Mouse (Mus musculus): ENCODE measurements around the gene Eml6. TPM values are rescaled to one million over a fixed set of nuclear protein-coding genes. Genes with fewer than 3 reads are reported as not detected.
A peak's percentile ranks its signal among the peaks of the same experiment; 100 is the strongest.

Gene Eml6
- total and polyA plus RNA-seq, 2 experiments from 2014 or later, result 2.7 to 24.2 TPM

- 83% methylated on average over 3 of the region's 3 CpGs for WGBS
- Histone ChIP-seq H3K9me3 (ENCODE audit: low read length) (no peaks in the 10 kb centered on the region), H3K36me3 (ENCODE audit: insufficient read depth) (no peaks in the 10 kb centered on the region), H3K4me3 (ENCODE audit: low read depth, low read length) (no peak overlapping the region), H3K4me1 (ENCODE audit: insufficient read depth) (no peaks in the 10 kb centered on the region), H3K9ac (no peak overlapping the region), H3K4me2 (ENCODE audit: low read depth) (no peak overlapping the region), H3K27me3 (ENCODE audit: insufficient read depth, low read length) (no peaks in the 10 kb centered on the region), H3K27ac (ENCODE audit: low read depth, low read length) (no peak overlapping the region)
- no peak for ATAC-seq
- no peak for TF ChIP-seq CTCF (IDR thresholded peaks at IDR 0.05; ENCODE audit: low read depth)
- no peak for DNase-seq
These were observed 81.2 kb downstream of the Eml6 start for GRCm38 (mm10) chr11:29944661-29945060.

- peak; percentile 71 for DNase-seq
- no peak overlapping the region for H3K4me2 ChIP-seq (ENCODE audit: low read depth)
- no peaks in the 10 kb centered on the region for H3K27me3 ChIP-seq (ENCODE audit: insufficient read depth, low read length)
- H3K27ac ChIP-seq (ENCODE audit: low read depth, low read length), result no peak overlapping the region
- no peak for TF ChIP-seq CTCF (IDR thresholded peaks at IDR 0.05; ENCODE audit: low read depth)
- peak; percentile 94 for ATAC-seq
- H3K4me1 ChIP-seq (ENCODE audit: insufficient read depth), result no peaks in the 10 kb centered on the region
- H3K9me3 ChIP-seq (ENCODE audit: low read length), result no peaks in the 10 kb centered on the region
- no peak overlapping the region for H3K4me3 ChIP-seq (ENCODE audit: low read depth, low read length)
- no peaks in the 10 kb centered on the region for H3K36me3 ChIP-seq (ENCODE audit: insufficient read depth)
- H3K9ac ChIP-seq, result no peak overlapping the region
- WGBS, result 13% methylated on average over 2 of the region's 2 CpGs
These were observed 101.5 kb downstream of the Eml6 start for GRCm38 (mm10) chr11:29924332-29924731.

GRCm38 (mm10) chr11:29923851-29924250 is 102.0 kb downstream of the Eml6 start:
- ATAC-seq (no peak), DNase-seq (no peak)
- WGBS, result 90% methylated on average over 1 of the region's 1 CpGs
- no peak overlapping the region for H3K9ac ChIP-seq
- no peaks in the 10 kb centered on the region for H3K36me3 ChIP-seq (ENCODE audit: insufficient read depth)
- no peaks in the 10 kb centered on the region for H3K9me3 ChIP-seq (ENCODE audit: low read length)
- H3K27ac ChIP-seq (ENCODE audit: low read depth, low read length), result no peak overlapping the region
- no peak for TF ChIP-seq CTCF (IDR thresholded peaks at IDR 0.05; ENCODE audit: low read depth)
- H3K4me2 ChIP-seq (ENCODE audit: low read depth), result no peak overlapping the region
- H3K4me3 ChIP-seq (ENCODE audit: low read depth, low read length), result no peak overlapping the region
- H3K27me3 ChIP-seq (ENCODE audit: insufficient read depth, low read length), result no peaks in the 10 kb centered on the region
- no peaks in the 10 kb centered on the region for H3K4me1 ChIP-seq (ENCODE audit: insufficient read depth)

GRCm38 (mm10) chr11:29913180-29913579 is 112.7 kb downstream of the Eml6 start:
- H3K4me3 ChIP-seq (ENCODE audit: low read depth, low read length), result no peak overlapping the region
- no peaks in the 10 kb centered on the region for H3K36me3 ChIP-seq (ENCODE audit: insufficient read depth)
- no peaks in the 10 kb centered on the region for H3K4me1 ChIP-seq (ENCODE audit: insufficient read depth)
- no peak overlapping the region for H3K9ac ChIP-seq
- no peak overlapping the region for H3K4me2 ChIP-seq (ENCODE audit: low read depth)
- no peak for DNase-seq
- no peaks in the 10 kb centered on the region for H3K9me3 ChIP-seq (ENCODE audit: low read length)
- no peaks in the 10 kb centered on the region for H3K27me3 ChIP-seq (ENCODE audit: insufficient read depth, low read length)
- TF ChIP-seq CTCF (IDR thresholded peaks at IDR 0.05; ENCODE audit: low read depth), result no peak
- WGBS, result 79% methylated on average over 4 of the region's 4 CpGs
- H3K27ac ChIP-seq (ENCODE audit: low read depth, low read length), result no peak overlapping the region
- ATAC-seq, result no peak

- ATAC-seq (peak; percentile 61), DNase-seq (no peak)
- H3K36me3 ChIP-seq (ENCODE audit: insufficient read depth), result no peaks in the 10 kb centered on the region
- no peaks in the 10 kb centered on the region for H3K4me1 ChIP-seq (ENCODE audit: insufficient read depth)
- no peak overlapping the region for H3K4me3 ChIP-seq (ENCODE audit: low read depth, low read length)
- no peak for TF ChIP-seq CTCF (IDR thresholded peaks at IDR 0.05; ENCODE audit: low read depth)
- no peak overlapping the region for H3K9ac ChIP-seq
- no peaks in the 10 kb centered on the region for H3K27me3 ChIP-seq (ENCODE audit: insufficient read depth, low read length)
- H3K4me2 ChIP-seq (ENCODE audit: low read depth), result no peak overlapping the region
- H3K27ac ChIP-seq (ENCODE audit: low read depth, low read length), result no peak overlapping the region
- no peaks in the 10 kb centered on the region for H3K9me3 ChIP-seq (ENCODE audit: low read length)
These were observed 116.5 kb downstream of the Eml6 start for GRCm38 (mm10) chr11:29909330-29909729.

GRCm38 (mm10) chr11:29885160-29885559 is 140.7 kb downstream of the Eml6 start:
- no peak overlapping the region for H3K4me3 ChIP-seq (ENCODE audit: low read depth, low read length)
- no peaks in the 10 kb centered on the region for H3K4me1 ChIP-seq (ENCODE audit: insufficient read depth)
- no peak overlapping the region for H3K27ac ChIP-seq (ENCODE audit: low read depth, low read length)
- H3K4me2 ChIP-seq (ENCODE audit: low read depth), result no peak overlapping the region
- ATAC-seq (peak; percentile 92), DNase-seq (peak; percentile 86)
- 0% methylated on average over 1 of the region's 1 CpGs for WGBS
- no peaks in the 10 kb centered on the region for H3K36me3 ChIP-seq (ENCODE audit: insufficient read depth)
- H3K9me3 ChIP-seq (ENCODE audit: low read length), result no peaks in the 10 kb centered on the region
- H3K9ac ChIP-seq, result no peak overlapping the region
- H3K27me3 ChIP-seq (ENCODE audit: insufficient read depth, low read length), result no peaks in the 10 kb centered on the region
- peak; percentile 85 for TF ChIP-seq CTCF (IDR thresholded peaks at IDR 0.05; ENCODE audit: low read depth)

- 75% methylated on average over 1 of the region's 1 CpGs for WGBS
These were observed 141.5 kb downstream of the Eml6 start for GRCm38 (mm10) chr11:29884355-29884754.

GRCm38 (mm10) chr11:29883024-29883423 is 142.8 kb downstream of the Eml6 start:
- H3K4me3 ChIP-seq (ENCODE audit: low read depth, low read length), result no peak overlapping the region
- ATAC-seq, result no peak
- H3K27me3 ChIP-seq (ENCODE audit: insufficient read depth, low read length), result no peaks in the 10 kb centered on the region
- H3K4me1 ChIP-seq (ENCODE audit: insufficient read depth), result no peaks in the 10 kb centered on the region
- no peak for DNase-seq
- 42% methylated on average over 4 of the region's 4 CpGs for WGBS
- TF ChIP-seq CTCF (IDR thresholded peaks at IDR 0.05; ENCODE audit: low read depth), result no peak
- no peak overlapping the region for H3K27ac ChIP-seq (ENCODE audit: low read depth, low read length)
- no peaks in the 10 kb centered on the region for H3K36me3 ChIP-seq (ENCODE audit: insufficient read depth)
- H3K9ac ChIP-seq, result no peak overlapping the region
- H3K9me3 ChIP-seq (ENCODE audit: low read length), result no peaks in the 10 kb centered on the region
- H3K4me2 ChIP-seq (ENCODE audit: low read depth), result no peak overlapping the region

More at GRCm38 (mm10) chr11:29884355-29884754, 141.5 kb downstream of the Eml6 start:
- ATAC-seq (no peak), DNase-seq (no peak)
- Histone ChIP-seq H3K27ac (ENCODE audit: low read depth, low read length) (no peak overlapping the region), H3K36me3 (ENCODE audit: insufficient read depth) (no peaks in the 10 kb centered on the region), H3K27me3 (ENCODE audit: insufficient read depth, low read length) (no peaks in the 10 kb centered on the region), H3K4me3 (ENCODE audit: low read depth, low read length) (no peak overlapping the region), H3K9ac (no peak overlapping the region), H3K9me3 (ENCODE audit: low read length) (no peaks in the 10 kb centered on the region), H3K4me2 (ENCODE audit: low read depth) (no peak overlapping the region), H3K4me1 (ENCODE audit: insufficient read depth) (no peaks in the 10 kb centered on the region)
- TF ChIP-seq CTCF (IDR thresholded peaks at IDR 0.05; ENCODE audit: low read depth), result no peak

Measured in forebrain, postnatal 0 days (tissue).